Comparison of ENCODE assay signal across 22 mouse cellular contexts in the genomic region with DNA sequence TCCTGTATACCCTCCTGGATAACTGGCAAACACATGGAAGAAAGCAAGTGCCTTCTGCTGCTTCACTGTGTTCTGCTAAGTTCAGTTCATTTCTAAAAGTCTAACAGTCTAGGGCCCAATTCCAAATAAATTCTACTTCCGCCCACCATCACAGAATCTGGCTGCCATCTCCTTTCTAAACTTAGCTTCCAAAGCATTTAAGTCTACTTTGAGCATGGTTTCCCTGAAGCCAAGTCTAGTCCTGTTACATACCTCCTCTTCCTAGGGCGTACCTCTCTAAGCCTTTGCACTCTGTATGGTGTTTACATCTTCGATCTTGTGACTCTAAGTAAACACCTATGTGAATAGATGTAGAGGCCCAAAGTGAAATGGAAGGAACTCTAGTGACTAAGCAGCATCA. TPM values are rescaled to one million over a fixed set of nuclear protein-coding genes. Genes with fewer than 3 reads are reported as not detected.
DNase-seq lines count a peak whose midpoint lies in the region; ATAC-seq and TF ChIP-seq lines count a peak whose summit lies in the region.
"Had no signal": no experiment of that assay in that cellular context is flagged by ENCODE, and none has a peak within 500 bp of the region (broad histone marks: within the 10 kb centered on the region; RNA-seq: fewer than 3 reads in every experiment).

No protein-coding gene starts in this region.

- H3K4me2 ChIP-seq in intestine, postnatal 0 days (replicated peaks; ENCODE audit: low read depth): no peak overlapping the region
- no peak overlapping the region for H3K4me2 ChIP-seq in intestine, embryonic 15.5 days (replicated peaks)
- H3K4me2 ChIP-seq: heart, embryonic 11.5 days; limb, embryonic 15.5 days; liver, embryonic 15.5 days; midbrain, embryonic 12.5 days; neural tube, embryonic 12.5 days had no signal

- peak overlapping the region; percentile 58; the same call in 1 of the 2 replicates for H3K27ac ChIP-seq in intestine, postnatal 0 days (ENCODE audit: low read depth, low read length)
- no peak overlapping the region for H3K27ac ChIP-seq in intestine, embryonic 15.5 days
- H3K27ac ChIP-seq: limb, embryonic 15.5 days; liver, embryonic 15.5 days; midbrain, embryonic 12.5 days; neural tube, embryonic 12.5 days had no signal

- H3K4me1 ChIP-seq in intestine, postnatal 0 days (replicated peaks; ENCODE audit: control insufficient read depth, insufficient read depth, low read length): no peaks in the 10 kb centered on the region
- no peaks in the 10 kb centered on the region for H3K4me1 ChIP-seq in intestine, embryonic 15.5 days (replicated peaks)
- H3K4me1 ChIP-seq: limb, embryonic 15.5 days; liver, embryonic 15.5 days; midbrain, embryonic 12.5 days; neural tube, embryonic 12.5 days had no signal

- 88% methylated on average over 3 of the region's 3 CpGs for WGBS in intestine, postnatal 0 days
- 89% methylated on average over 3 of the region's 3 CpGs for WGBS in intestine, embryonic 15.5 days

- H3K4me3 ChIP-seq in intestine, postnatal 0 days (ENCODE audit: low read depth, low read length): no peak overlapping the region
- H3K4me3 ChIP-seq in intestine, embryonic 15.5 days (replicated peaks): no peak overlapping the region
- H3K4me3 ChIP-seq: limb, embryonic 15.5 days; liver, embryonic 15.5 days; midbrain, embryonic 12.5 days; neural tube, embryonic 12.5 days had no signal

- TF ChIP-seq CTCF in intestine, postnatal 0 days (IDR thresholded peaks at IDR 0.05; ENCODE audit: low read depth): no peak

- ATAC-seq in intestine, postnatal 0 days: no peak
- no peak for ATAC-seq in intestine, embryonic 15.5 days

- H3K27me3 ChIP-seq in intestine, postnatal 0 days (replicated peaks; ENCODE audit: control insufficient read depth, insufficient read depth, low read length): no peaks in the 10 kb centered on the region
- no peaks in the 10 kb centered on the region for H3K27me3 ChIP-seq in intestine, embryonic 15.5 days (replicated peaks)
- H3K27me3 ChIP-seq: limb, embryonic 15.5 days; liver, embryonic 15.5 days; midbrain, embryonic 12.5 days; neural tube, embryonic 12.5 days had no signal

- peaks cover 83% of the 10 kb centered on the region for H3K36me3 ChIP-seq in intestine, postnatal 0 days (ENCODE audit: control insufficient read depth, insufficient read depth)
- peaks cover 67% of the 10 kb centered on the region for H3K36me3 ChIP-seq in intestine, embryonic 15.5 days

- no peak overlapping the region for H3K9ac ChIP-seq in intestine, postnatal 0 days (ENCODE audit: low read depth, low read length)
- H3K9ac ChIP-seq in intestine, embryonic 15.5 days: no peak overlapping the region
- H3K9ac ChIP-seq: limb, embryonic 15.5 days; liver, embryonic 15.5 days; midbrain, embryonic 12.5 days; neural tube, embryonic 12.5 days had no signal

- H3K9me3 ChIP-seq in intestine, postnatal 0 days (ENCODE audit: control insufficient read depth): no peaks in the 10 kb centered on the region
- no peaks in the 10 kb centered on the region for H3K9me3 ChIP-seq in intestine, embryonic 15.5 days
- H3K9me3 ChIP-seq: limb, embryonic 15.5 days; liver, embryonic 15.5 days; midbrain, embryonic 12.5 days; neural tube, embryonic 12.5 days had no signal

- DNase-seq in right cerebral cortex, adult 2 months (ENCODE audit: low spot score in 2 of 2): peak; percentile 43 to 71
- no peak for DNase-seq in right cerebral cortex, postnatal 14 days
- DNase-seq in right cerebral cortex, postnatal 25 days: peak; percentile 47
- DNase-seq in thymus, postnatal 36 days: no peak
- DNase-seq in cerebellum, adult 18-20 months: no peak
- DNase-seq: adrenal gland, postnatal 25 days; B cell, adult 2 months; cerebellum, adult 11-12 months; cerebellum, postnatal 36 days; gastrocnemius, postnatal 36 days; heart, postnatal 10 days; kidney, adult 8-10 months; kidney, postnatal 25 days; lung, postnatal 10 days; thymus, postnatal 25 days had no signal

RNA-seq across cellular contexts. Expression of gene Nfya, which starts 17.1 kb away (rescaled TPM):
- 3.8 and 4.2 TPM in 2 replicates for polyA plus RNA-seq in intestine, postnatal 0 days (2015; fragmentation: Nextera tagmentation; extraction: Ambion mirVana)
- 11.2 and 12.5 TPM in 2 replicates for polyA plus RNA-seq in intestine, embryonic 15.5 days (2015; fragmentation: Nextera tagmentation; extraction: Ambion mirVana)

RNA-seq across cellular contexts. Expression of gene Oard1, which starts 17.2 kb away (rescaled TPM):
- 52.1 and 53.9 TPM in 2 replicates for polyA plus RNA-seq in intestine, postnatal 0 days (2015; fragmentation: Nextera tagmentation; extraction: Ambion mirVana)
- 72.8 and 73.2 TPM in 2 replicates for polyA plus RNA-seq in intestine, embryonic 15.5 days (2015; fragmentation: Nextera tagmentation; extraction: Ambion mirVana)

RNA-seq across cellular contexts. Expression of gene Treml1, which starts 32.9 kb away (rescaled TPM):
- 0.12 and 0.23 TPM in 2 replicates for polyA plus RNA-seq in intestine, postnatal 0 days (2015; fragmentation: Nextera tagmentation; extraction: Ambion mirVana)
- 0.44 and 0.68 TPM in 2 replicates for polyA plus RNA-seq in intestine, embryonic 15.5 days (2015; fragmentation: Nextera tagmentation; extraction: Ambion mirVana)

RNA-seq across cellular contexts. Expression of gene Apobec2, which starts 40.1 kb away (rescaled TPM):
- 2.6 TPM in 2 replicates for polyA plus RNA-seq in intestine, postnatal 0 days (2015; fragmentation: Nextera tagmentation; extraction: Ambion mirVana)
- 3.8 and 4.1 TPM in 2 replicates for polyA plus RNA-seq in intestine, embryonic 15.5 days (2015; fragmentation: Nextera tagmentation; extraction: Ambion mirVana)

RNA-seq across cellular contexts. Expression of gene Trem2, which starts 46.4 kb away (rescaled TPM):
- polyA plus RNA-seq in intestine, postnatal 0 days (2015; fragmentation: Nextera tagmentation; extraction: Ambion mirVana): 3.2 and 3.4 TPM in 2 replicates
- 4.2 and 4.7 TPM in 2 replicates for polyA plus RNA-seq in intestine, embryonic 15.5 days (2015; fragmentation: Nextera tagmentation; extraction: Ambion mirVana)

Comparison
In these comparisons a context has a peak if more than half of its experiments do, and no peak if none do; other contexts are left out.
1. DNase-seq: peak in right cerebral cortex, adult 2 months (2 of 2) and right cerebral cortex, postnatal 25 days (single experiment); none in right cerebral cortex, postnatal 14 days (single experiment), thymus, postnatal 36 days (0 of 2) and cerebellum, adult 18-20 months (0 of 2).